Mouse (Mus musculus): Measurements from ENCODE around the gene B4galt3. TPM values are rescaled to one million over a fixed set of nuclear protein-coding genes. Genes with fewer than 3 reads are reported as not detected.

B4galt3 gene
- total RNA-seq, 2 experiments from 2014 or later: 16.4 to 17.8 TPM

- no peak for DNase-seq (ENCODE audit: low spot score)
- intact Hi-C loops (cut with DNase I): no loop called here
These were observed 11.2 kb upstream of the B4galt3 start for GRCm38 (mm10) chr1:171258921-171259320.

DNA sequence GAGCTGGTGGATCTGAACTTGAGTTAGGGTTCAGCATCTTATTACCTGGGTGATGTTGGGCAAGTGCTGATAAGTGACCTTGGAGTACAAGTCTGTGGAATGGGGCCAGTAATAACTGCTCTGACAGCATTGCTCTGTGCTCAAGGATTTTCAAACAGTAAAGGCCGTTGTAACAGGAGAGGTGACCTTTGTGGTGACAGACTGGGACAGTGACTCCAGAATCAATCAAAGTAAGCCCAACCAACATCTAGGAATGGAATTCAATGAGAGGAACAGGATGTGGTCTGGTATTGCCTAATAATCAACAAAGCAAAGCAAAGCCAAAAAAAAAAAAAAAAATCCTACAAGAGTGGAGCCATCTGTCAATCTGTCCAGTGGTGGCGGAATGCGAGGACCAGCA, 9.8 kb upstream of the B4galt3 start:
- DNase-seq (ENCODE audit: low spot score): no peak
- intact Hi-C loops (cut with DNase I): no loop called here

DNA sequence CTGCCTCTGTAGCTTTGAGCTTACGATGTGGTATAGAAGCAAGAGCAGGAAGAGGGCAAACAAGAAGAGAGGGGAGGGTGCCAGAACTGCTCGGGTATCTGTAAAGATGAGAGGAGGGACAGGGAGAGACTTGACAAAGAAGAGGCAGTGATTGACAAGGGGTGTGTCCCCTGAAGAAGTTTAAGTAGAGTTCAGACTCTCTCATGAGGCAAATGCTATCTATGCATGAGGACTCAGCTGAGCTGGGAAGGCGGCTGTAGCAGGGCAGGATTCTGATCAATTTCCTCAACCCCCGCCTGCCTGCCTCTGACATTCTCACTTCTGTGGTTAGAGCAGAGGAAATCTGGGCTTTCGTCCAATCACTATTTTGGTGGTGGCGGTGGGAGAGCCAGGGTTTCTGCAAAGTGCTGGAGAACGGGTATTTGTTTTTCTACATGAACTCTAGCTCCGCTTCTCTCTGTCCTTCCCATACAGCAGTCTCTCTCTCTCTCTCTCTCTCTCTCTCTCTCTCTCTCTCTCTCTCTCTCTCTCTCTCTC, 7.5 kb upstream of the B4galt3 start:
- intact Hi-C loops (cut with DNase I): no loop called here
- peak; percentile 55 for DNase-seq (ENCODE audit: low spot score)

DNA sequence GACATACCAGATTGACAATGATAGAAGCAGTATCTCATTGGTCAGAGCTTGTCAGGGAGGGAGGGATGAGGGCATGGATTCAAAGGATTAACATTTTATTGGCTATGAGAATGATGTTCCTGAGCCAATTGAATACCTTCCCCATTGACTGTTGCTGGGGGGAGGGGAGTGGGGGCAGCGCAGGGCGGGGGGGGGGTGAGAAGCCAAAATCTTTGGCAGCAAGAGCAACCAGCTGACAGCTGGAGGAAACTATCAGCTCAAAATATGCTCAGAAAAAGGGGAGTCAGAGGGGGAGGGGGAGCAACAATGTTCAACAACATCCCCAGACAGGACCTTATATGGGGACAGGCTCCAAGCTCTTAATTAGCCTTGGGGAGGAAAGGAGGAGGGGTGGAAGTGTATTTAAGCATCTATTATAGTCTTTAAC, 6.9 kb upstream of the B4galt3 start:
- no peak for DNase-seq (ENCODE audit: low spot score)
- intact Hi-C loops (cut with DNase I): no loop called here

- no peak for DNase-seq (ENCODE audit: low spot score)
- intact Hi-C loops (cut with DNase I): no loop called here
These were observed 6.3 kb upstream of the B4galt3 start for GRCm38 (mm10) chr1:171263666-171264461.

- intact Hi-C loops (cut with DNase I): no loop called here
- DNase-seq (ENCODE audit: low spot score): no peak
These were observed 4.0 kb upstream of the B4galt3 start for GRCm38 (mm10) chr1:171265971-171266744.

- intact Hi-C loops (cut with DNase I): no loop called here
- no peak for DNase-seq (ENCODE audit: low spot score)
These were observed 1.8 kb upstream of the B4galt3 start for GRCm38 (mm10) chr1:171268341-171268740.

DNA sequence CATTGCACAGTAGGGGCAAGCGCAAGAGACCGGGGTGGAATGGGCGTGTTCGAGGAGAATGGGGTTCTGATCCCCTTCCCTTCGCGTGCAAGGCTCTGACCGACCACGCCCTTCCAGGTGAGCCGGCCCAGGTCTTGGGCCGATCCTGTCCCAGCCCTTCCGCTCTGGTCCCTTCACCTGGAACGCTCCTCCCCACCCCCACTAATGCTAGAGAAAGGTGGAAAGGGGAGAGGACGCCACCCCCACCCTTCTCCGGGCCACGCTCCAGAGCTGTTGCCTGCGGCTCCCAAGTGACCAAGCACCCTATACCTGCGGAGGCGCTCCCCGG, 409 bp downstream of the B4galt3 start:
- intact Hi-C loops (cut with DNase I): no loop called here
- no peak for DNase-seq (ENCODE audit: low spot score)

- intact Hi-C loops (cut with DNase I): no loop called here
- DNase-seq (ENCODE audit: low spot score): no peak
These were observed 1.1 kb downstream of the B4galt3 start for GRCm38 (mm10) chr1:171271196-171271595.

DNA sequence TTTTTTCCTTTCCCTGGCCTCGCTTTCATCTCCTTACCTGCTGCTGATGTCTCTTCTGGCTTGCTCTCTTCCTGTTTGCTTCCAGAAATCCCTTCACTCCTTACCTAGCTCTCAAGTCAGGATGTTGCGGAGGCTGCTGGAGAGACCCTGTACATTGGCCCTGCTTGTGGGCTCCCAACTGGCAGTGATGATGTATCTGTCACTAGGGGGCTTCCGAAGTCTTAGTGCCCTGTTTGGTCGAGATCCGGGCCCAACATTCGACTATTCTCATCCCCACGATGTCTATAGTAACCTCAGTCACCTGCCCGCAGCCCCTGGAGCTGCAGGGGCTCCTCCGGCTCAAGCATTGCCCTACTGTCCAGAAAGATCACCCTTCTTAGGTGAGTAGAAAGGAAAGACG, 1.5 kb downstream of the B4galt3 start:
- no peak for DNase-seq (ENCODE audit: low spot score)
- intact Hi-C loops (cut with DNase I): no loop called here

- intact Hi-C loops (cut with DNase I): no loop called here
- DNase-seq (ENCODE audit: low spot score): no peak
These were observed 2.0 kb downstream of the B4galt3 start for GRCm38 (mm10) chr1:171272086-171272485.

DNA sequence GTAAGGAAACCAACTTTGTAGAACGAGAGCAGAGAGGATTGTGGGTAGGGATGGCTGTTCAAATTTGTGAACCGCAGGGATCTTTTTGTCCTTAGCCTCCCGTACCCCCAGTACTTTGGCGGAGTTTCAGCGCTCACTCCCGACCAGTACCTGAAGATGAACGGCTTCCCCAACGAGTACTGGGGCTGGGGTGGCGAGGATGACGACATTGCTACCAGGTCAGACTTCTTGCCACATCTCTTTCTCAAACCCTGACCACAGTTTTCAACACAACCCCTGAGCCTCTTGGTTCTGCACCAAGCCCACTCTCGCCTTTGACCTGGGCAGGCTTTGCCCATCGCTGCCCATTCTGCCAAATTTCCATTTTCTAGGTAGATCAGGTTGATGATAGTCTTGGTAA, 4.0 kb downstream of the B4galt3 start:
- intact Hi-C loops (cut with DNase I): no loop called here
- DNase-seq (ENCODE audit: low spot score): no peak

- intact Hi-C loops (cut with DNase I): no loop called here
- no peak for DNase-seq (ENCODE audit: low spot score)
These were observed 5.1 kb downstream of the B4galt3 start for GRCm38 (mm10) chr1:171275144-171275734.

GRCm38 (mm10) chr1:171276110-171276748, 6.1 kb downstream of the B4galt3 start:
- intact Hi-C loops (cut with DNase I): no loop called here
- DNase-seq (ENCODE audit: low spot score): no peak

DNA sequence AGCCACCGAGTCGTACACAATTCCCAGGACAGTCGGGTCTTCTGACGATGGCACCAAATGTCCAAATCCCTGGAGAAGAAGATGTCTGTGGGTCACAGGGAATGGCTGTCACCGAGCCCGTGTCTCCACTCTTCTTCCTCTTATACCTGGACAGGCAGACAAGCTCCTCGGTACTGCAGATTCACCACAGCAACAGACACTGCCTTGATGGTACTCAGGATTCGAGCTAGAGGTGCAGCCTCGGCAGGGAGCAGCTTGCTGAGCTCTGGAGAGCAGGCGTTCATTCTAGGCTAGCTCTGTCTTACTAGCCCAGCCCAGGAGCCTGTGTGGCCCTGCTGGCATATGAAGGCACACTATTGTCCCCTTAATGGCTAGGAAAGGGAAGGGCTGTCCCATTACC, 7.6 kb downstream of the B4galt3 start:
- intact Hi-C loops (cut with DNase I): no loop called here
- no peak for DNase-seq (ENCODE audit: low spot score)

DNA sequence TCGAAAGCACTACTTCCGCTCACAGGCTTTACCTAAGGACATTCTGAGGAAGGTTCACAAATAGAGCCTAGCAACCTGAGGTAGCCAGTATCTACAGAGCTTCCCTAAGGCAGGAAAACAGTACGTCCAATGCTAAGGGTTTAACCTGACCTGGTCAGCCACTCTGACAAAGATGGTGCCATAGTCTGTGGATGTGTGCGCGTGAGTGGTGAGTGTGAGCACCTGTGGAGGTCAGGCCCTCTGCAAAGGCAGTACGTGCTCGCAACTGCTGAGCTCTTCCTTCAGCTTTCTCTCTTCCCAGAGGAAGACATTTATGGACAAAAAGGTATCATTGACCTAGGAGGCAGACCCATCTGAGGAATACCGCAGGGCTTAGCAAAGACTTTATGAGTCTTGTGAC, 8.3 kb downstream of the B4galt3 start:
- intact Hi-C loops (cut with DNase I): no loop called here

DNA sequence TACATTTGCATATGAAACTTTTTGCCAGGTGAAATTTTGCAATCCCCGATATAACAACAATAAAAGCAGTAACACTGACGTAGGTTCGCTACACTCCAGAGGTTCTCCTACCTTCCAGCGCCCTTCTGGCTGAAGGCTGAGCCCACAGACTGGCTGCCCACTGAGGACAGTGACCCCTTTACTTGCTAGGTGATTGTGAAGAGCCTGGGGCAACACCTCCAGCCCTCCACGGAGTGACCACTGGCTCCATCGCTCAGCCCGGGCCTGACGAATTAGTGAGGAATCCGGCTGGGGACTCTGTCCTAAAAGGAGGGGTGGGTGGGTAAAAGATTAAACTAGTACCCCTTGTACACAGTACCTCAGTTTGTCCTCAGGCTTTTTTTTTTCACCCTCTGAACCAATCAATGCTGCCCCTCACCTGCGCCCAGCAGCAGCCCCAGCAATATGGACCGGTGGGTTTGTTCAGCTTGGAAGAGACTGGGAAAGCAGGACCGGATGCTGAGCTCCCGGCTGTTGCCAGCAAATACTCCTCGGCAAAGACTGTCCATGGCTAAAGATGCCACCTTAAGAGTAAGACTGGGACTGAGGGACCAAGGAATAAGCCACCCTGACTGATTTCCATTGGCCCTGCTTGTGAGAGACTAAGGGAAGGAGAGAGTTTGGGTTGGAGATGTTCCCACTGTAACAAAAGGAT, 9.0 kb downstream of the B4galt3 start:
- no peak for DNase-seq (ENCODE audit: low spot score)

More for the DNA sequence above, 8.3 kb downstream of the B4galt3 start:
- no peak for DNase-seq (ENCODE audit: low spot score)

DNA sequence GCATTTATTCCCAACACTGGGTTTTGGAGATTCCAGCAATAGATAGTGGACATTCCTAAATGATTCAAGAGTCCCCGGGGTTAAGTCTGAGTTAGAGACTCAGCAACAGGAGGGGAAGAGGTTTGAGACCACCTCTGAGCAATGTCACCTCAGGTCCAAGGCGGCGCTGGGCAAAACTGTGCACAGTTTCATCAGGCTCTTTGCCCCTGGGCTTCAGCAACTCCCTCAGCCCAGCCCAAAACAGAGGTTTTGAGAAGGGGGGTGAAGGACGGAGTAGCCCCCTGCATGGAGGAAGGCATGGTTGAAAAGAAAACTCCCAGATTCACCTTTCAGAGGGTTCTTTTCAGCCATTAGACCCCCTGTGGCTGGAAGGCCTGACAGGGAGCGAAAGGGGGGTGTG, 9.6 kb downstream of the B4galt3 start:
- DNase-seq (ENCODE audit: low spot score): no peak
- intact Hi-C loops (cut with DNase I): loop anchor here (2.0 kb wide), 2 partner anchors 33 to 165 kb away; no protein-coding TSS in a partner anchor

More for the DNA sequence above, 9.0 kb downstream of the B4galt3 start:
- intact Hi-C loops (cut with DNase I): no loop called here

DNA sequence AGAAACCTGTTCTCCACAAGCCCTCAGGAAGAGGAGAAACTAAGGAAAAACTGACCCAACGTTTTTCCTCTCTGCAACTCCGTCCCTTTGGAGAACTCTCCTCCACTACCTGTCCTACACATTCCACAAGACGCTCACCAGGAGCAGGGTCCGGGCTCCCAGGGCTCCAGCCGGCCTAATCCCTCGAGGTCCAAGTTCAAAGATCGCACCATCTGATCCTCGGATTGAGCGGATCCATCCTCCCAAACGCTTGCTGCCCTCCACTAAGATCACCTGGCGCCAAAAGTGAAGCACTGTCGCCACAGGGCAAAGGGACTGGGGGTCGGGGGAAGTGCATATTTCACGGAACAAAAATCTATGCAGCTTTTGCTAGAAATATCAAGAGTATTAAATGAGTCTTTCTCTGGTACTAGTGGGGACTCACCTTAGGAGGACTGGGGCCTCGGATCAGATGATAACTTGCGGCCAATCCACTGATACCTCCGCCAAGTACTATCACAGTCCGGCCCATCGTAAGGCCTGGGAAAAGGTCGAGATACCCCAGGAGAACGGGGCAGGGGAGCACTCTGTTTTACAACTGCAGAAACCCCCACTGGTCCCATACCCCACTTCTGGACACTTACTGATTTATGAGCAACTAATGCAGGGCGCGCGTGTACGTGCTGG, 10.3 kb downstream of the B4galt3 start:
- intact Hi-C loops (cut with DNase I): loop anchor here (2.0 kb wide), 2 partner anchors 34 to 166 kb away; no protein-coding TSS in a partner anchor
- DNase-seq (ENCODE audit: low spot score): no peak
